Mouse (Mus musculus) brain, embryonic 18.5 days (tissue): Measurements from ENCODE around the gene St6galnac3.

Source experiments
- DNase-seq: peaks from one replicate; pipeline ENCODE4 v3.0.0-alpha.2; 2012; ENCODE audit warnings: low read depth, low spot score

The St6galnac3 gene

DNA sequence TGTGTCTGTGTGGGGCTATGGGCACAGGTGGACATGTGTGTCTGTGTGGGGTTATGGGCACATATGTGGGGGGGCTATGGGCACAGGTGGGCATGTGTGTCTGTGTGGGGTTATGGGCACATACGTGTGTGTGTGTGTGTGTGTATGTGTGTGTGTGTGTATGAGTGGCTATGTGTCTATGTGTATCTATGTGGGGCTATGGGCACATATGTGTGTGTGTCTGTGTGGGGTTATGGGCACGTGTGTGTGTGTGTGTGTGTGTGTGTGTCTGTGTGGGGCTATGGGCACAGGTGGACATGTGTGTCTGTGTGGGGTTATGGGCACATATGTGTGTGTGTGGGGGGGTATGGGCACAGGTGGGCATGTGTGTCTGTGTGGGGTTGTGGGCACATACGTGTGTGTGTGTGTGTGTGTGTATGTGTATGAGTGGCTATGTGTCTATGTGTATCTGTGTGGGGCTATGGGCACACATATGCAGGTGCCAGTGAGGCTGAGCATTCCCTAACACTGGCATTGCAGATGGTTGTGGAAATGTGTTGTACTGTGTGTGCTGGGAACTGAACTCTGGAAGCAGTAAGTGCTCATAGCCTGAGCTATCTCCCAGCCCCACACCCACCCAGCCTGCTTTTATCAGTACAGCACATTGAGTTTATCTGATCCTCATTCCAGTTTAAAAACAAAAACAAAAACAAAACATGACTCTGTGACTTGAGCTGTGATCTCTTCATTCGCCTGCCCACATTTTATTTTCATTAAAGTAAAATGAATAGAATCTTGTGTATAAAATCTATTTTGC is 8.6 kb upstream of the St6galnac3 start:
- no peak for DNase-seq

DNA sequence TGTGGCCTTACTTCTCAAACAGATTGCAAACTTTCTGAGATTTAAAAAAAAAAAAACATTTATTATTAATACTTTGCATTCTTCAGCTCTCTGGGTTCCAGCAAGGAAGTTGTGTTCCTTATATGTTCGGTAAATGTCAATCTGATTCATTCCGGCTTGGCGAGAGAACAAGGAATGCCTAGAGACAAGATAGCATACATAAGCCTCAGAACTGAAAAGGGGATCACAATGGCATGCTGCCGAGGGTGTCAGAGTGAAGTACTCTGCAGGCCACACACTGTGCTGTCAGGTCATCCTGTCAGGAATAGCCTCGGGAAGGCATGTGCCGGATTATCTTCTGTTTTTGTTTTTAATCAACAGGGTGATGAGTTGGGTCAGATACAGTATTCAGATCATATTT is 7.8 kb upstream of the St6galnac3 start:
- no peak for DNase-seq

DNA sequence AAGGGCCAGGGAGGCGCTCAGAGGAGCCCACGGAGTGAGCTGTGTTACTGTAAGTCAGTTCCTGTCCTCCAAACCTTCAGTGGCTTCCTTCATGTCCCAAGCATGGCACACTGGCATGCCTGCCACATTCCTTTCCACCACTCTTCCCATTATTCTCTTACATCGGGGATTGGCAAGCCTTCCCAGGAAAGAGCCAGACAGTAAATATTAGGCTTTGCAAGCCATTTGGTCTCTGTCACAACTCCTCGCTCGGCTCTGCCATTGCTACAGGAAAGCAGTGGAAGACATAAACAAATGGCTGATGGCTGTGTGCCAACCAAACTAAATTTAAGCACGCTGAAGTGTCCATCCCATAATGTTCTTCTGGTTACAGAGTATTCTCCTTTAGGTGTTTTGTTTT is 7.1 kb upstream of the St6galnac3 start:
- no peak for DNase-seq

DNA sequence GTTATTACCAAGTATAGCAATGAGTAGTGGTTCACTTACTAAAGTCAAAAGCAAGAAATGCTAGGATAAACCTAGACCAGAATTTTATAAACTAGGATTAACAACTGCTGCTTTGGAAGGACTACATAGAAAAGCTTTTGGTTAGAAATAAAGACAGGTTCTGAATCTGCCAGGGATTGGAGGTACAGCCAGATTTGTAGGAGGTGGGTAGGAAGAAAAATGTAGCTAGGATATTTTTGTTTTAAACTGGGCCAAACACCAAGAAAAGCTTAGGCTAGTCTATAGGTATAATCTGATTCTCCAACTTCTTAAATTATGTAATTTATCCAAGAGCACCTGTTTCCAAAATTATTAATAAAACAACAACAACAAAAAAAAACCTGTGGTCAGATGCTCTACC is 3.6 kb upstream of the St6galnac3 start:
- no peak for DNase-seq

DNA sequence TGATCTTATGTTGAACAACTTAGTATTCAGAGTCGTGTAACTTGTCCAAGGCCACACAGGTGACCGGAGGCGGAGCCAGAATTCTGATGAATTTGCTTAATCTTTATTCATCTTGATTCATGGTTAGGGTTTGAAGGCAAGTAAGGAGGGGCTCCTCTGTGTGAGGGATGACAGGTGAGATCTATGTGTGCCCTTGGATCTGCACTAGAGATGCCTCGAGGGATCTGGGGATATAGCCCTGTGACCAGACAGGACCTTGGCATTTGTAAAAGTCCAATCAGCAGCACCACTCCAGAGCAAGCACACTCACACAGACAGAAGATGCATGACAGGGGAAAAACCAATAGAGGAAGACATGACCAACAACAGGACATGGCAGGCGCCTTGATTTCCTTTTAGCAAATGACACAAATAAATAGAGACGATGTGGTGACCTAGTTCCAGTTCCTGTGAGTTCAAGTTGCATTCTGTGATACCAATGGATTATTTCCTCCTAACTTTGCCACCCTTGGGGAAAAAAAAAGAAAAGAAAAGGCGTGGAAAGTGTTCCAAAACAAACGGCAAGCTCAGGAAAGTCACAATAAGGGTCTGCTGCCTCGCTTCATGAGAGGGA is 1.4 kb downstream of the St6galnac3 start:
- no peak for DNase-seq

DNA sequence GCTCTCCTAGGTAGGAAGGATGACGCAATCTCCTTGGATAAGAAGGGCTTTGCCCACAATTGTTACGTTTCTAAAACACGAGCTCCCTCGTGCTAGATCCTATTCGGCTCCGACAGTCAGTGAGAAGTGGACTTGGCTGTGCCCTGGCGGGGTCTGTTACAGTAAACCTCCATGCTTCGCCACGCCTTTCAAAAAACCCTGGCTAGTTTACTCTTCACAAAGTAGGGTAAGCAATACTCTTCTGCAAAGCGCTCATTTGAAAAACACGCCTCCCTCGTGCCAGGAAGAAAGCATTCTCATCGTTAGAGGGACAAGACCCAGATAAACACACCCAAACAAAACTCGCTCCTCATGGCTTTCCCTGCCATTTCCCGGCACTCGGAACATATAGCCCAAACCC is 3.4 kb downstream of the St6galnac3 start:
- no peak for DNase-seq

DNA sequence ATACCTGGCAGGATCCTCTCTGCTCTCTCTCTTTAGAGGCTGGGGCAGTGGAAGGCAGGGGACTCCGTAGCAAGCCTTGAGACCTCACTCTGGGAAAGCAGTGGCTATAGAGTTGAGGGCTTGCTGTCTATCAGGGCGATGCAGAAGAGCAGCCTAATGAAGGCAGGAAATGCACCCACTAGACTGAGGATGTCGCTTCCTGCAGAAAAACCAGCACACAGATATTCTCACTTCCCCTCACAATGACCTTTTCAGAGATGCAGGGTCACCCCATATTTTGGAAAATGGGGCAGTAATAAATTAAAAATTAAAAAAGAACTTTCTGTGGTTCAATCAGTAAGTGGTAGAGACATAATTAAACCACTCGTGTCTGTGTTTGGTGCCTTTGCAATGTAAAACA is 4.1 kb downstream of the St6galnac3 start:
- DNase-seq: no peak

DNA sequence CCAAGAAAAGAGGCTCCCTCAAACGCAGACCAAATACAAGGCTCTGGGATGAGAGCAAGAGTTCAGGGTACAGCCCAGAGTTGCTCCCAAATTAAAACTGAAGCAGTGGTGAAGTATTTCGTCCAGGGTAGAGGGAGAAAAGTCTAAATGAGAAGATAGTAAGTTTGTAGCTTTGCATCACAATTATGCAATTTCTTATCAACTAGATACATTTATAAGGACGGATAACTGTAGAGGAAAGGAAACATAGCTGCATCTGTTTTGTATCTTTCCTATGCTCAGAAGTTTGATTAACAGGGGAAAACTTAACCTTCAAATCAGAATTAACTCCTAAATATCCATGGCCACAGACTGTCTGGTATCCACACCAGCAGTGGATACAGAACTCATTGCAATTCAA is 4.7 kb downstream of the St6galnac3 start:
- no peak for DNase-seq

DNA sequence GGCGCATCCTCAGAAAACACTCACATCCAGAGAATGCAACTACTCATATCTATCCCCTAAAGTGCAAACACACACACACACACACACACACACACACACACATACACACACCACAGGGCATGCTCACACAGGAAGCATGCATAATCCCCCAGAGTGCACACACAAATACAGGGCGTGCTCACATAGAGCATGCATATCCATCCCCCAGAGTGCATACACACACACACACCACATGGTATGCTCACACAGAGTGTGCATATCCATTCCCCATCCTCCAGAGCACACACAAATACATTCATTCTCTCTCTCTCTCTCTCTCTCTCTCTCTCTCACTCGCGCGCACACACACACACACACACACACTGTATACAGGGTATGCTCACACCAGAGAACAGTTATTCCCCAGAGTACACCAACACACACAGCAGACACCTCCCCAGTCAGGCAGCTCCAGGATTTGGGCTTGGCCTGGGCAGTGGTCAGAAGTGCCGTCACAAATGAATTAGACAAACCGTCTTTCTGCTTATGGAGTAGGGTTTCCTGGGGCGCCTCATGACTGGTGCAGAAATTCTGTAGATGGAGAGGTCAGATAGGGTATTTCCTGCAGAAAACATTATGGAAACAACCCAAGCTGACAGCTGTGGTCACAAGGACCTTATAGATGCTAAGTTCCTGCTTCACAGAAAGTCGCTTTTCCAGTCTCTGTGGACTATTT is 5.6 kb downstream of the St6galnac3 start:
- no peak for DNase-seq

DNA sequence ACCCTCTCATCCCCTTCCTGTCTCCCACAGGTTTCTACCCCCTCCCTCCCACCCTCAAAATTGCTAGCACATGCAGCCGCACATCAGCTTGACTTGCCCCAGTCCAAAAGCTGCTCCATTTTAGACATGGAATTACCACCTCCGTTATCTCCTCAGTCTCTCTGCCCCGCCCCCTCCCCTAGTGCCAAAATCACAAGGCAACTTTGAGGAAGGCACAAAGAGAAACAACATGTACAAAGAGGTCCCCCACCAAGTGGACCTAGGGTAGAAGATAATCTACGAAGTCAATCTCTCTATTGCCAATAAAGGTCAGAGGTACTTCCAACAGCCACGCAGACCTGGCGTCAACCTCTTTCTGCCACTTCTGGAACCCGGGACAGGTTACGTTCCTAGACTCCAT is 6.2 kb downstream of the St6galnac3 start:
- no peak for DNase-seq

DNA sequence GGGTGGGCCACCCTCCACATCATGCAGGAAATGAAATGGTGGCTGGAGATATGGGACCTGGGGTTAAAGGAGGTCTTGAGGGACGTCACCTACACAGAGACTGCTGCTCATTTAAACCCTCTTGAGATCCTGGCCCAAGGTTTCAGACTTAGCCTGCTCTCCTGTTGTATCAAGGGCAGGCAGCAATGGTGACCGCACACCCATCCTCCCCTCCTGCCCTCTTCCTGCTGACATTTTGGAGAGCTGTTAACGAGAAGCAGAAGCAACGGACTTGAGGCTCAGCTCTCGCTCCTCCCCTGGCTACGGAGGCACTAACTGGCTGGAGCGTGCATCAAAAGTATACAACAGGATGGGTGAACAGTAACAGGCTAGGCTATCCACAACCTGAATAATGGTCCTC is 7.2 kb downstream of the St6galnac3 start:
- DNase-seq: no peak

DNA sequence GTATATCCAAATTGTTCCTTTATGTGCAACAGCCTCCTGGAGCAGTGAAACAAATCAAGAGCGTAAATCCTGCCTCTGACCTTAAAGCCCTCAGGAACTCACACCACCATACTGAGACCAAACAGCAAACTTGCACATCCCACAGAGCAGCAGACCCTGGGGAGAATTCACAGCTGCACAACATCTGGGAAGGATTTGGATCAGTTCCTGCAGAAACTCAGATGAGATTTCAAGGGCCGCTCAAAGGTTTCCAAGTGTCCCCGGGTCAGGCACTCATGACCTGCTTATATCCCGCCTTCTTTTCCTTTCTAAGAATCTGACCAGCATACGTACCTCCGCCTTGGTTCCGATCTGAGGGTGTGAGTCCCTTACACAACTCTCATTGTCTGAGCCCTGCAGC is 9.3 kb downstream of the St6galnac3 start:
- no peak for DNase-seq

DNA sequence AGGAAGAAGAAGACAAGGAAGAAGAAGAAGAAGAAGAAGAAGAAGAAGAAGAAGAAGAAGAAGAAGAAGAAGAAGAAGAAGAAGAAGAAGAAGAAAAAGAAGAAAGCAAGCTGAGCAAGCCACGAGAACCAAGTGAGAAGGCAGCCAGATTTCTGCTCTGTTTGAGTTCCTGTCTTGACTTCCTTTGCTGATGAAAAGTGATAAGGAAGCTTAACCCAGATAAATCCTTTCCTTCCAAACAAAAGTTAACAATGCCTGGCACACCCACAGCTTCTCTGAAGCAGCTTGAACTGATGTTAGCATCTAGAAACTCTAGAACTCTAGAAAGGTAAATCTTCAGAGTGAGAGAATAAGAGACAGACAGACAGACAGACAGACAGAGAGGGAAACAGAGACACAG is 14.4 kb downstream of the St6galnac3 start:
- no peak for DNase-seq

DNA sequence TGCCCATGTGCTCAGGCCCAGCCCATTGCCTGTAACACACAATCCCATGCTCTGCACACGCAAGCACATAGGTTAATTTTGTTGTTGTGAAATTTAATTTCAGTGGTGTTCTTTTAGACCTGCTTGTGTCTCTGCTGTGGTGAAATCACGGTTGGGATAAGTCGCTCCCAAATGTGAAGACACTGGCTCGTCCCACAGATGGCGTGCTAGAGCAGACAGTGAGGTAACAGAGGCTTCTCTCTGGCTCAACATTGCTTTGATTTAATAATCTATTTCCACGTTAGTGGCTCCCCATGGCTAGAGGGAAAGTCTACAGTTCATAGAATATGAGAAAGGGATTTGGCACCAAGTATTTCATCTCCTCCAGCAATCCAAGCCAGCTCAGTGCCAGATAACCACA is 17.3 kb downstream of the St6galnac3 start:
- DNase-seq: no peak

DNA sequence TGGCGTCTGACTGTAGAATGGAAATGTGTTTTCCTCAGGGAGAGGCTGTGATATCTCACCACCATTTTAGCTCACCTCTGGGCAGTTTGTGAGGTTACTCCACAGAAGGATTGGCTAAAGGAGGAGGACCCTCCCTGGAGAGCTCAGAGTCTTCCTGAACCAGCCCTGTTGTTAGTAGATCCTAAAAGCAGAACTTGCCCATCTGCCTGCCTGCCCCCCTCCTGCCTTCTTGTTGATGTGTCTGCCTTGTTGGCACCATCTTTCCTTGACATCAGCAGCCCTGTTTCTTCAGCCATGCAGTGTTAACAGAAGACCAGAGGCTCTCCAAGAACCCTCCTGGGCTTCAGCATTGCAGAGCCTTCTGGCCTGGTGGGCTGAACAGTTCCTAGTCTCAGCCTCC is 18.1 kb downstream of the St6galnac3 start:
- DNase-seq: no peak

DNA sequence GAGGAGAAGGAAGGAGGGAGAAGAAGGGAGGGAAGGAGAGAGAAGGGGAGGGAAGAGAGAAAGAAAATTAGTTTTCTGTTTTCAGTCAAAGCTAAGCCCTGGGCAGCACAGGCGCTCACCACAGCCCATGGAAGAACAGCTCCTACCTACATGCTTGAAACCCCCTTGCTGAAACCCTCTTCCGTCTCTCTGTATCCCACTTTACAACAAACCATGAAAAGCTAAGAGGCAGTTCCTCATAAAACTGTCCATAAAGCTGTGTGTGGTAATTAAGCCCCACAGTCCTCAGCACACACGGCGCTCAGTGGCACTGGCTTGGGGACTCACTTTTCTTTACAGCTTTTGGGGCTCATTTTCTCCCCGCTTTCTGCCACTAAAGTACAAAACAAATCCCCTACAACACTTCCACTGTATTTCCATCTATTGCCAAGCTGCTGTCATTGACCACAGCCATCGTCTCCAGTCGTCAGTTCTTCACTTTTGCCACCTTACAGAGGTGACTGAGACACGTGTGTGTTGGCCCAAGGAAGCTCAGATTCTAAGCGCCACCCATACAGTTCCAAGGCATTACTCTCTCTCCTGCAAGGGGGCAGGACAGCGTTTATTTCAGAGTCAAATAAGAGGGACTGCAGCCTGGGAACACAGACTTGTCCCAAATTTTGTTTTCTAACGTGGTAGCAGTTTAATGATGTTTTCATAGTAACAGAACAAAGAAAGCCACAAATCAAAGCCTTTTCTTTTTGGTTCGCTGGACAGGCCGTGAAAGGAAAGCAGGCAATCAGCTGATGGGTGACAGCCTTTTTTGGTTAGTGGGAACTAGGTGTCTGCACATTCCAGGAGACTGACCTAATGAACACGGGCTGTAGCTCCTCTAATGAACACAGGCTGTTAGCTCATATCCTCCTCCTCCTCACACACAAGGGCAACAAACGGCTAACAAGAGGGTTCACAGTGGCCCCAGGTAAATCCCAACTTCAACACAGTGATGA is 22.9 kb downstream of the St6galnac3 start:
- DNase-seq: no peak

DNA sequence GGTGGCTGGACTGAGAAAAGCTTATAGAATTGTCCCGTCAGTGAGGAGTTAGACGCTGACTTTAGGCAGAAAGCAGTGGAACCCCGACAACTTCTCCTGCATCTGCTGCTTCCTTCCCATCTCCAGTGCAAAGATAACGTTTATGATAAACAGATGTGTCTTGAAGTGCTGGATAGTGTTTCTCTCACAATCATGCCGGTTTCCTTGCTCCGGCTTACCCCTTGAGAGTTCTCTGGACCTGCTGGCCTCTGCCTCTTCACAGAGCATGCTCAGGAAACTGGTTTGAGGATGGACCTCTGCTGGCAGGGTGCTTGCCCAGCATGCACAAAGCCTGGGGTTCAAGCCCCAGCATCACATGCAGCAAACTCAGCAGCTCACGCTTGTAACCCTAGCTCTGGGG is 23.8 kb downstream of the St6galnac3 start:
- no peak for DNase-seq

DNA sequence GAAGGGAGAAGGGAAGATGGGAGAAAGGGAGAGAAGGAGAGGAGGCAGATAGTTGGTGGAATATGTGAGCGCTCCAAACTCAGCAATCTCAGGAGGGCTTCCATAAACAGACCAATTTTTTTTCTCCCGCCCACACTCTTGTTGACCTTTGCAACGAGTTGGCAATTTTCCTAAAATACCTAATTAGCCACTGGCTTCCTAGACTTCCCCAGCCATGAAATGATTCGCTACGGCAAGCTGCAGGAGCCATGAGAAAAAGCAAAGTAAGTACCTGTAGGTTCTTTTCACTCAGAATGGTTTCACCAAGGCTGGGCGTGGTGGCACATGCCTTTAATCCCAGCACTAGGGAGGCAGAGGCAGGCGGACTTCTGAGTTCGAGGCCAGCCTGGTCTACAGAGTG is 25.9 kb downstream of the St6galnac3 start:
- DNase-seq: no peak

DNA sequence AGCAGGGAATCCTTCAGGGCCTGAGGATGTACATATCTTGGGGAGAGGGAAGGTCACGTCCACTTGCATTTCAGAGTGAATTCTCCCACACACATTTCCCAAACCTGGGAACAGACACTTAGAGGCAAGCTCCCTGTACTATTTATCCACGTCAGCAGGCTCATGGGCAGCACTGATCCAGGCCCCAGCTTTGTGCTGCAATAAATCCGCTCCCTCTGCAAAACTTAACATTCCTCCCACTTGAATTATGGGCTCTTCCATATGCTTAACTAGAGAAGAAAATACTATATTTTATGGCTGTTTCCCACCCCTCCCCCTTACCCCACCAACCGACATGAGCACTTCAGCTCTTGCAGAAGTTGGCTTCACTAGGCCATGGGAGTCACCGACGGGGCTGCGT is 32.0 kb downstream of the St6galnac3 start:
- DNase-seq: no peak

DNA sequence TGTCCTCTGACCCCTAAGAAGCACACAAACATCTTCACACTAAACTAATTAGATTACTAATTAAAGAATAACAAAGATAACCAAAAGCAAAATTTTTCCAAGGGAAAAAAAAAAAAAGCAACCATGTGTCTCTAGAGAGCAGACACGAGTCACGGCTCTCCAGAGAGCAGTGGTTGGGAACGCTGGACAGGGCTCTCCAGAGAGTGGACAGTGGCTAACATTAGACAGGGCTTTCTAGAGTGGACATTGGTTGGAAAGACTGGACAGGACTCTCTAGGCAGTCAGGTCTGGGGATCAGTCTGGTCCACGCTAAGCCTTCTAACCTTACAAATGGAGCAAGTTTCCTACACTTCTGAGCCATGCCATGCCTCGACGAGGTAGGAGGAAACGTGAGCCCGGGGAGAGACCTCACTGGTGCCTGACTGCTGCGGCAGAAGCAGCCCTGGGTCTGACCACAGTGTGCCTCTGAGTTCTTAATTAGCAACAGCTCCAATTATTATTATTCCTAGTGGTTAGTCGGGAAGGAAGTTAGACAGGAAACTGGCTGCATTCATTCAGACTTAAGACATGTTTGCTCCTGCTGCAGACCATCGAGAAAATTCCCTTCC is 32.7 kb downstream of the St6galnac3 start:
- no peak for DNase-seq

DNA sequence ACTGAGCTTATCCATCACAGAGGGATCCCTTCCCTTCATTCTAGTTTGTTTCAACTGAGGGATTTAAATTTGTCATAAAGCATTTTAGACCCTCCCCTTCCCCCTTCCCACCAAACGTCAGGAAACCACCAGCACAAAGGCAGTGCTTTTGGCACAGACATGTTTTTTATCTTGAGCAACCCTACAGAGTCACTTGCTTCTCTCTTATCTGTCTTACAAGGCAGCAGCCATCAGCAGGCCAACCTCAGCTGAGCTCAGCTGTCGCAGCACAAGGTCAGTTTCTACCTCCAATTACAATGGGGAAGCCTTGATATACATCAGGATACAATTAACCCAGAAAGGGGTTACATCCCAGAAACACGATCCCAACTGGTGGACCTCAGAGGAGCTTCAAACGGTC is 33.4 kb downstream of the St6galnac3 start:
- DNase-seq: no peak
